Mouse (Mus musculus): ENCODE measurements around the gene Ccdc142. TPM values are rescaled to one million over a fixed set of nuclear protein-coding genes. Genes with fewer than 3 reads are reported as not detected.

Ccdc142 gene
- 1.7 and 3.0 TPM in 2 replicates for polyA plus RNA-seq (2015; fragmentation: Nextera tagmentation; extraction: Ambion mirVana)

- peak within 1 kb of the TSS; percentile 80 for H3K4me3 ChIP-seq (ENCODE audit: low read length)
- H3K27ac ChIP-seq (ENCODE audit: low read length), result peak within 1 kb of the TSS; percentile 90
- WGBS, result under 1% methylated on average over 25 of the region's 25 CpGs
- ATAC-seq, result peak; percentile 89
- peak within 1 kb of the TSS; percentile 97 for H3K4me2 ChIP-seq (ENCODE audit: low read depth, low read length)
- H3K9ac ChIP-seq (ENCODE audit: low read depth, low read length), result peak within 1 kb of the TSS; percentile 88
- H3K27me3 ChIP-seq (replicated peaks; ENCODE audit: control insufficient read depth, insufficient read depth, low read length), result no peaks in the 10 kb centered on the region
- no peaks in the 10 kb centered on the region for H3K9me3 ChIP-seq (ENCODE audit: control insufficient read depth, low read length)
- no peaks in the 10 kb centered on the region for H3K36me3 ChIP-seq (ENCODE audit: control insufficient read depth, insufficient read depth, low read length)
- H3K4me1 ChIP-seq (ENCODE audit: control insufficient read depth, insufficient read depth, low read length), result peaks cover 18% of the 10 kb centered on the region
Observed at GRCm38 (mm10) chr6:83101316-83101687, at the start of gene Ccdc142, which contains the start of gene Gm42688. Ccdc142 (plus strand) TSS chr6:83101601. Gm42688 (plus strand) TSS chr6:83101617.

DNA sequence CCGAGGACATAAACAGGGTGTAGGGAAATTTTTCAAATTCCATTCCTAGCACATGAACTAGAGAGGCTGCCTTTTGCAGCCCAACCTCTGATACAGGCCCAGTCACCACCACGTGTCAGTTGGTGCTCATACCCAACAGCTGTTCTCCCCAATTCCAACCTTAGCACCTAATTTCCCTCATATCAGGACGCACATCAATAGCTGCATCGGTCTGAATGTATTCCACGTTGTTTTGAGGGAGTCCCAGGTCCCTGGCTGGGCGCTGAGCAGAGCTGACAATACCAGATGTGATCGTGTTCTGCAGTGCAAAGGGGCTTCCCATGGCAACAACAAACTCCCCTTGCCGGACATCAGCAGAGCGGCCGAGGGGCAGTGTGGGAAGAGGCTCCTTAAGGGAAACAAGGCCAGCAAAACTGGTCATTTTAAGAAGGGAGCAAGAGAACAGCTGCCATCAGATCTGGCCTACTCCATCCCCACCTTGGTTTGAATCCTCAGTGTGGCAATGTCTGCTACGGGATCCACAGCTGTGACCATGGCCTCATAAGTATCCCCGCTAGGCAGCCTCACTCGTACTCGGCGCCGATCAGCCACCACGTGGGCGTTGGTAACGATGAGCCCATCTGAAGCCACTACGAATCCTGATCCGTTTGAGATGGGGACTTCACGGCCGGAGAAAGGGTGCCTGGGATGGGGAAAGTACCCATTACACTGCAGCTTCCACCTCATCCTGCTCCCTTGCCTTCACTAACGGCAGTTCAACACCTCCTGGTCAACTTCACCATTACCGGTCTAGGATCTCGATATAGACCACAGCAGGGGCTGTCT, 48.1 kb upstream of the Ccdc142 start:
- Histone ChIP-seq H3K4me2 (ENCODE audit: low read depth, low read length) (peak overlapping the region; percentile 95), H3K27ac (ENCODE audit: low read length) (peak overlapping the region; percentile 69), H3K36me3 (ENCODE audit: control insufficient read depth, insufficient read depth, low read length) (peaks cover 18% of the 10 kb centered on the region; the same call in 1 of the 2 replicates), H3K4me1 (ENCODE audit: control insufficient read depth, insufficient read depth, low read length) (peaks cover 30% of the 10 kb centered on the region), H3K9me3 (ENCODE audit: control insufficient read depth, low read length) (no peaks in the 10 kb centered on the region), H3K4me3 (ENCODE audit: low read length) (peak overlapping the region; percentile 99), H3K27me3 (replicated peaks; ENCODE audit: control insufficient read depth, insufficient read depth, low read length) (no peaks in the 10 kb centered on the region), H3K9ac (ENCODE audit: low read depth, low read length) (peak overlapping the region; percentile 94)
- no peak for ATAC-seq
- 2% methylated on average over 26 of the region's 26 CpGs for WGBS

DNA sequence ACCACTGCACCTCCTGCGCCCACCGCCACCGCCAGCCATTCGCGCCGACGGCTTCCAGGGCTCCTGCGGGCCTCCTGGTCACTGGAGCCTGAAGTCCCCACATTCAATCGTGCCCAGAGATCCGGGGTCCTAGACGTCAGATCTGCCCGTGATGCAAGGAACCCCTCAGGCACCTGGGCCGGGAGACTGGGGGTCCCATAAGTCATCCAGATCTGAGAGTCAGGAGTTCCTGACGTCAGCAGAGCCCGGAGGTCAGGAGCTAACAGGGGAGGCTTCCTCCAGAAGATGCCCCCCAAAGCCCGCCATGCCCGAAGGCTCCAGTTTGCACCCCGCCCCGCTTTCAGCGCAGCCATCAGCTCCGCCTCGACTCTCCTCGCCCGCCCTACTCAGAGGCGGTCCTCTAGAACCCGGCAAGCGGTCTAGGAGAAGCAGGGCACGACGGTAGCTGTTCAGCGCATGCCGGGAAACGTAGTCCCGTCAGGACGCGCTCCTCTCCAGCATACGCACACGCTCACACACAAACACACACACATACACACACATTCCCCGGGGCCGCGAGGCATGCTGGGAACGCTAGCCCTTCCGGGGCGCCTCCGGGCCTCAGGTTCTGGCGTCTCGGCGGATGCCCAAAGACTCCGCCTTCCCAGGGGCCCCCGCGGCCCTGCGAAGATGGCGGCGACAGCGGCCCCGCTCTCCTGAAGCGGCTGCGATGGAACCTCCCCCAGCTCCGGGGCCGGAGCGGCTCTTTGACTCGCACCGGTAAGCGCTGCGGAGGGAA, 47.1 kb upstream of the Ccdc142 start, which contains the start of gene Aup1:
Aup1 (plus strand) TSS at position 448 of the 778 bp plus-strand sequence.
- under 1% methylated on average over 64 of the region's 64 CpGs for WGBS
- ATAC-seq, result peak; percentile 94
- peak within 1 kb of the TSS; percentile 85 for H3K27ac ChIP-seq (ENCODE audit: low read length)
- H3K9me3 ChIP-seq (ENCODE audit: control insufficient read depth, low read length), result no peaks in the 10 kb centered on the region
- H3K9ac ChIP-seq (ENCODE audit: low read depth, low read length), result peak within 1 kb of the TSS; percentile 94
- peaks cover 38% of the 10 kb centered on the region for H3K4me1 ChIP-seq (ENCODE audit: control insufficient read depth, insufficient read depth, low read length)
- H3K4me3 ChIP-seq (ENCODE audit: low read length), result peak within 1 kb of the TSS; percentile 99
- H3K36me3 ChIP-seq (ENCODE audit: control insufficient read depth, insufficient read depth, low read length), result peaks cover 18% of the 10 kb centered on the region; the same call in 1 of the 2 replicates
- peak within 1 kb of the TSS; percentile 95 for H3K4me2 ChIP-seq (ENCODE audit: low read depth, low read length)
- H3K27me3 ChIP-seq (replicated peaks; ENCODE audit: control insufficient read depth, insufficient read depth, low read length), result no peaks in the 10 kb centered on the region

- H3K4me1 ChIP-seq (ENCODE audit: control insufficient read depth, insufficient read depth, low read length), result peaks cover 40% of the 10 kb centered on the region
Observed at GRCm38 (mm10) chr6:83054871-83055431, 46.5 kb upstream of the Ccdc142 start, which contains the start of gene Htra2. Htra2 (minus strand) TSS chr6:83055273.

GRCm38 (mm10) chr6:83057790-83058189, 43.6 kb upstream of the Ccdc142 start, which contains the start of gene Dqx1:
Dqx1 (plus strand) TSS chr6:83057844.
- Histone ChIP-seq H3K4me2 (ENCODE audit: low read depth, low read length) (peak within 1 kb of the TSS; percentile 64), H3K9me3 (ENCODE audit: control insufficient read depth, low read length) (no peaks in the 10 kb centered on the region), H3K27ac (ENCODE audit: low read length) (peak within 1 kb of the TSS; percentile 83), H3K36me3 (ENCODE audit: control insufficient read depth, insufficient read depth, low read length) (peaks cover 15% of the 10 kb centered on the region; the same call in 1 of the 2 replicates), H3K9ac (ENCODE audit: low read depth, low read length) (peak within 1 kb of the TSS; percentile 72), H3K27me3 (replicated peaks; ENCODE audit: control insufficient read depth, insufficient read depth, low read length) (peaks cover 14% of the 10 kb centered on the region), H3K4me1 (ENCODE audit: control insufficient read depth, insufficient read depth, low read length) (peaks cover 36% of the 10 kb centered on the region), H3K4me3 (ENCODE audit: low read length) (peak within 1 kb of the TSS; percentile 52)
- 35% methylated on average over 3 of the region's 3 CpGs for WGBS
- ATAC-seq, result peak; percentile 70

More at GRCm38 (mm10) chr6:83054871-83055431, 46.5 kb upstream of the Ccdc142 start, which contains the start of gene Htra2:
- peak within 1 kb of the TSS; percentile 94 for H3K9ac ChIP-seq (ENCODE audit: low read depth, low read length)
- H3K36me3 ChIP-seq (ENCODE audit: control insufficient read depth, insufficient read depth, low read length), result peaks cover 18% of the 10 kb centered on the region; the same call in 1 of the 2 replicates
- H3K4me3 ChIP-seq (ENCODE audit: low read length), result peak within 1 kb of the TSS; percentile 99
- H3K4me2 ChIP-seq (ENCODE audit: low read depth, low read length), result peak within 1 kb of the TSS; percentile 95
- WGBS, result under 1% methylated on average over 50 of the region's 50 CpGs
- peak within 1 kb of the TSS; percentile 85 for H3K27ac ChIP-seq (ENCODE audit: low read length)
- H3K27me3 ChIP-seq (replicated peaks; ENCODE audit: control insufficient read depth, insufficient read depth, low read length), result no peaks in the 10 kb centered on the region; the same call in 1 of the 2 replicates
- H3K9me3 ChIP-seq (ENCODE audit: control insufficient read depth, low read length), result no peaks in the 10 kb centered on the region
- ATAC-seq, result peak; percentile 22

GRCm38 (mm10) chr6:83058725-83059124, 42.7 kb upstream of the Ccdc142 start:
- ATAC-seq, result no peak
- peaks cover 15% of the 10 kb centered on the region; the same call in 1 of the 2 replicates for H3K36me3 ChIP-seq (ENCODE audit: control insufficient read depth, insufficient read depth, low read length)
- peak overlapping the region; percentile 52 for H3K4me3 ChIP-seq (ENCODE audit: low read length)
- peaks cover 20% of the 10 kb centered on the region for H3K27me3 ChIP-seq (replicated peaks; ENCODE audit: control insufficient read depth, insufficient read depth, low read length)
- peaks cover 28% of the 10 kb centered on the region for H3K4me1 ChIP-seq (ENCODE audit: control insufficient read depth, insufficient read depth, low read length)
- peak overlapping the region; percentile 64 for H3K4me2 ChIP-seq (ENCODE audit: low read depth, low read length)
- peak overlapping the region; percentile 83 for H3K27ac ChIP-seq (ENCODE audit: low read length)
- peak overlapping the region; percentile 72 for H3K9ac ChIP-seq (ENCODE audit: low read depth, low read length)
- WGBS, result 70% methylated on average over 2 of the region's 2 CpGs
- H3K9me3 ChIP-seq (ENCODE audit: control insufficient read depth, low read length), result no peaks in the 10 kb centered on the region

GRCm38 (mm10) chr6:83065995-83066394, 35.4 kb upstream of the Ccdc142 start:
- ATAC-seq, result no peak
- Histone ChIP-seq H3K27ac (ENCODE audit: low read length) (no peak overlapping the region), H3K4me2 (ENCODE audit: low read depth, low read length) (no peak overlapping the region), H3K27me3 (replicated peaks; ENCODE audit: control insufficient read depth, insufficient read depth, low read length) (peaks cover 85% of the 10 kb centered on the region), H3K4me1 (ENCODE audit: control insufficient read depth, insufficient read depth, low read length) (peaks cover 8% of the 10 kb centered on the region), H3K9ac (ENCODE audit: low read depth, low read length) (no peak overlapping the region), H3K36me3 (ENCODE audit: control insufficient read depth, insufficient read depth, low read length) (no peaks in the 10 kb centered on the region), H3K4me3 (ENCODE audit: low read length) (no peak overlapping the region), H3K9me3 (ENCODE audit: control insufficient read depth, low read length) (no peaks in the 10 kb centered on the region)
- WGBS, result 39% methylated on average over 8 of the region's 8 CpGs

- Histone ChIP-seq H3K4me3 (ENCODE audit: low read length) (no peak overlapping the region), H3K27me3 (replicated peaks; ENCODE audit: control insufficient read depth, insufficient read depth, low read length) (peaks cover 86% of the 10 kb centered on the region), H3K9me3 (ENCODE audit: control insufficient read depth, low read length) (no peaks in the 10 kb centered on the region), H3K9ac (ENCODE audit: low read depth, low read length) (no peak overlapping the region), H3K27ac (ENCODE audit: low read length) (no peak overlapping the region), H3K4me1 (ENCODE audit: control insufficient read depth, insufficient read depth, low read length) (peaks cover 12% of the 10 kb centered on the region), H3K4me2 (ENCODE audit: low read depth, low read length) (no peak overlapping the region), H3K36me3 (ENCODE audit: control insufficient read depth, insufficient read depth, low read length) (no peaks in the 10 kb centered on the region)
- 38% methylated on average over 6 of the region's 6 CpGs for WGBS
- ATAC-seq, result no peak
Observed at GRCm38 (mm10) chr6:83066441-83066840, 35.0 kb upstream of the Ccdc142 start.
